Mouse (Mus musculus): Measurements from ENCODE around the gene Cd38.
"Not testable (repeated sequence)": the region's sequence is repeated elsewhere in the genome, so short reads cannot be mapped to it uniquely, and the experiment has no call there.

Gene Cd38

GRCm38 (mm10) chr5:43860670-43861431, 7.5 kb upstream of the Cd38 start:
- DNase-seq = no peak

GRCm38 (mm10) chr5:43863642-43864041, 4.7 kb upstream of the Cd38 start:
- DNase-seq = no peak

- no peak for DNase-seq
Measured at GRCm38 (mm10) chr5:43865316-43865715, 3.0 kb upstream of the Cd38 start.

- peak; percentile 19 for DNase-seq
Measured at GRCm38 (mm10) chr5:43868711-43869600, 603 bp downstream of the Cd38 start.

GRCm38 (mm10) chr5:43871845-43872244, 3.5 kb downstream of the Cd38 start:
- no peak for DNase-seq

- DNase-seq = no peak
Measured at GRCm38 (mm10) chr5:43872652-43873051, 4.3 kb downstream of the Cd38 start.

- no peak for DNase-seq
Measured at GRCm38 (mm10) chr5:43882034-43882433, 13.7 kb downstream of the Cd38 start.

GRCm38 (mm10) chr5:43885060-43885820, 16.9 kb downstream of the Cd38 start:
- DNase-seq = no peak

- no peak for DNase-seq
Measured at GRCm38 (mm10) chr5:43892386-43892785, 24.0 kb downstream of the Cd38 start.

- DNase-seq = no peak
Measured at GRCm38 (mm10) chr5:43894113-43894512, 25.8 kb downstream of the Cd38 start.

GRCm38 (mm10) chr5:43895931-43896330, 27.6 kb downstream of the Cd38 start:
- DNase-seq = no peak

- DNase-seq = no peak
Measured at GRCm38 (mm10) chr5:43904685-43905084, 36.3 kb downstream of the Cd38 start.

- no peak for DNase-seq
Measured at GRCm38 (mm10) chr5:43909213-43909612, 40.9 kb downstream of the Cd38 start.

GRCm38 (mm10) chr5:43910006-43910405, 41.7 kb downstream of the Cd38 start:
- DNase-seq = no peak

- not testable (repeated sequence) for DNase-seq
Measured at GRCm38 (mm10) chr5:43912844-43913243, 44.5 kb downstream of the Cd38 start, which contains the start of gene Gm7879. Gm7879 (plus strand) TSS chr5:43913144.

GRCm38 (mm10) chr5:43915261-43915886, 47.0 kb downstream of the Cd38 start:
- no peak for DNase-seq

GRCm38 (mm10) chr5:43921877-43922276, 53.5 kb downstream of the Cd38 start:
- no peak for DNase-seq

- DNase-seq = no peak
Measured at GRCm38 (mm10) chr5:43923933-43924332, 55.6 kb downstream of the Cd38 start.

- DNase-seq = no peak
Measured at GRCm38 (mm10) chr5:43927729-43928128, 59.4 kb downstream of the Cd38 start.

GRCm38 (mm10) chr5:43933269-43933668, 64.9 kb downstream of the Cd38 start:
- DNase-seq = no peak

- DNase-seq = no peak
Measured at GRCm38 (mm10) chr5:43947330-43947977, 79.1 kb downstream of the Cd38 start.

- DNase-seq = peak; percentile 3
Measured at GRCm38 (mm10) chr5:43948111-43948743, 79.9 kb downstream of the Cd38 start.
